In the genomic region with DNA sequence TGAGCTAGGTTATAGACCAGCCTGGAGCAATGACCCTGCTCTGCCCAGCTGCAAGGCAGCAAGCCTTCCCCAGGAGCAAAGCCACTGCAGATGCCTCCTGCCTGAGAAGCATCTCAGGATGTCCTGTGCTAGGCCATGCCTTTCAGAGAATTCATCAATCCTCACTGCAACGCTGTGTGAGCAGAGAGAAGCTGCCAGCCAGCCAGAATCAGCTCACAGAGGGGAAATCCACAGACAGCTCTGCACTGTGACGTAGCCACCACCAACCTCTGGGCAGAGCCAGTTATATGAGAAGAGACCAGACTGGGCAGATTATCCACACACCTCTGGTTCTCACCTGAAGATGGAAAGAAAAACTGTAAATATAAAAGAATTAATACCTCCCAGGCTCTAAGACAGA, we compare ENCODE assay signal across 16 mouse cellular contexts.
DNase-seq lines count a peak whose midpoint lies in the region; ATAC-seq and TF ChIP-seq lines count a peak whose summit lies in the region.
"Had no signal": no experiment of that assay in that cellular context is flagged by ENCODE, and none has a peak within 500 bp of the region (broad histone marks: within the 10 kb centered on the region; RNA-seq: fewer than 3 reads in every experiment).

No protein-coding gene starts in this region.

- H3K4me2 ChIP-seq in hindbrain, embryonic 15.5 days, result no peak overlapping the region
- H3K4me2 ChIP-seq in midbrain, postnatal 0 days (ENCODE audit: low read depth, low read length, poor library complexity, severe bottlenecking), result no peak overlapping the region
- H3K4me2 ChIP-seq: embryonic facial prominence, embryonic 12.5 days had no signal

- H3K36me3 ChIP-seq in hindbrain, embryonic 15.5 days, result no peaks in the 10 kb centered on the region
- no peaks in the 10 kb centered on the region for H3K36me3 ChIP-seq in midbrain, postnatal 0 days (ENCODE audit: insufficient read depth, low read length)
- H3K36me3 ChIP-seq: embryonic facial prominence, embryonic 12.5 days had no signal

- H3K4me1 ChIP-seq in hindbrain, embryonic 15.5 days (replicated peaks), result peaks cover 68% of the 10 kb centered on the region
- H3K4me1 ChIP-seq in midbrain, postnatal 0 days (ENCODE audit: insufficient read depth, low read length), result peaks cover 27% of the 10 kb centered on the region

- no peak for TF ChIP-seq CTCF in midbrain, postnatal 0 days (IDR thresholded peaks at IDR 0.05)

- 39% methylated on average over 2 of the region's 2 CpGs for WGBS in hindbrain, embryonic 15.5 days
- 33% methylated on average over 2 of the region's 2 CpGs for WGBS in midbrain, postnatal 0 days

- no peak overlapping the region for H3K9ac ChIP-seq in hindbrain, embryonic 15.5 days
- H3K9ac ChIP-seq in midbrain, postnatal 0 days (replicated peaks; ENCODE audit: low read length, poor library complexity, severe bottlenecking), result no peak overlapping the region
- H3K9ac ChIP-seq: embryonic facial prominence, embryonic 12.5 days; liver, postnatal 0 days had no signal

- peak; percentile 16 for DNase-seq in B cell, adult 2 months
- no peak for DNase-seq in midbrain, postnatal 0 days (ENCODE audit: low spot score)
- DNase-seq in thymus, postnatal 10 days (ENCODE audit: low spot score in 2 of 2), result no peak
- no peak for DNase-seq in c-Kit-positive CD71-positive TER-119-positive erythroid progenitor cells, embryonic 14.5 days (ENCODE audit: low spot score)
- DNase-seq in left cerebral cortex, adult 9 months (ENCODE audit: low spot score in 2 of 2), result no peak
- DNase-seq: adrenal gland, adult 8-10 months; gastrocnemius, postnatal 14 days; heart, postnatal 36 days; kidney, adult 2 months; liver, postnatal 0 days had no signal

- H3K4me3 ChIP-seq in hindbrain, embryonic 15.5 days, result no peak overlapping the region
- no peak overlapping the region for H3K4me3 ChIP-seq in midbrain, postnatal 0 days (ENCODE audit: low read depth, low read length)
- H3K4me3 ChIP-seq: embryonic facial prominence, embryonic 12.5 days; left cerebral cortex, adult 2 months; myocyte had no signal

- peak; percentile 77 for ATAC-seq in CD4-positive, CD25-positive, alpha-beta regulatory T cell, adult 4 months
- no peak for ATAC-seq in hindbrain, embryonic 15.5 days (ENCODE audit: low FRiP score, low read depth)
- ATAC-seq in midbrain, postnatal 0 days (ENCODE audit: low FRiP score), result 0 out of 2 replicates have a peak, but pooled peaks have one; percentile 28
- ATAC-seq: liver, postnatal 0 days had no signal

- no peaks in the 10 kb centered on the region for H3K27me3 ChIP-seq in hindbrain, embryonic 15.5 days
- H3K27me3 ChIP-seq in midbrain, postnatal 0 days (ENCODE audit: insufficient read depth, low read length), result no peaks in the 10 kb centered on the region
- H3K27me3 ChIP-seq: embryonic facial prominence, embryonic 12.5 days had no signal

- no peaks in the 10 kb centered on the region for H3K9me3 ChIP-seq in hindbrain, embryonic 15.5 days
- H3K9me3 ChIP-seq in midbrain, postnatal 0 days (ENCODE audit: low read length), result no peaks in the 10 kb centered on the region
- H3K9me3 ChIP-seq: embryonic facial prominence, embryonic 12.5 days had no signal

- H3K27ac ChIP-seq in hindbrain, embryonic 15.5 days (replicated peaks), result peak overlapping the region; percentile 61
- H3K27ac ChIP-seq in midbrain, postnatal 0 days (ENCODE audit: low read depth, low read length), result no peak overlapping the region
- H3K27ac ChIP-seq: embryonic facial prominence, embryonic 12.5 days; left cerebral cortex, adult 2 months; macrophage had no signal

Comparison
In these comparisons a context has a peak if more than half of its experiments do, and no peak if none do; other contexts are left out.
1. DNase-seq: peak in B cell, adult 2 months (2 of 2); none in midbrain, postnatal 0 days (single experiment), thymus, postnatal 10 days (0 of 2), c-Kit-positive CD71-positive TER-119-positive erythroid progenitor cells, embryonic 14.5 days (single experiment) and left cerebral cortex, adult 9 months (0 of 2).